Mouse (Mus musculus): ENCODE measurements around the gene Cd96.

The Cd96 gene

GRCm38 (mm10) chr16:45986236-45986635 is 133.8 kb downstream of the Cd96 start:
- DNase-seq (ENCODE audit: low read depth, low spot score), result no peak

Measured in A20 (cell line).